Mouse (Mus musculus): ENCODE measurements around the gene Rflnb. TPM values are rescaled to one million over a fixed set of nuclear protein-coding genes. Genes with fewer than 3 reads are reported as not detected.
A peak's percentile ranks its signal among the peaks of the same experiment; 100 is the strongest.

The Rflnb gene
- polyA plus RNA-seq, 1 experiment from 2014 or later = 42.8 TPM

DNA sequence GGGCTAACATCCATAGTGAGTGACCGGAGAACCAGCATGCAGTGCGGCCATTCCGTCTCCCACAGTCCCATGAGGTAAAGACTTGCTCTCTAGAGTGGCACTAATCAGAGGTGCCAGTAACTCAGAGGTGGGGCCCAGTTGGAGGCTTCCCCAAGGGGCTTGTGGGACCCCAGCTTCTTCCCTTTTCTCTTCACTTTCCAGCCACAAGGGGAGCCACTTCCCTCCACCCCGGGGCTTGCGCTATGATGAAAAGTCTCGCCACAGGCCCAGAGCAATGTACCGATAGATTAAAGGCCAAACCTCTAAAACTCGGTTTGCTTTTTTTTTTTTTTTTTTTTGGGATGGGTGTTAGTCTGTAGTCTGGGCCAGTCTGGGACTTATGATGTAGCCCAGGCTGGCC is 35.7 kb downstream of the Rflnb start:
- Histone ChIP-seq H3K27me3 (ENCODE audit: control insufficient read depth, insufficient read depth, low read length) (no peaks in the 10 kb centered on the region), H3K4me3 (ENCODE audit: low read depth, low read length) (no peak overlapping the region), H3K36me3 (ENCODE audit: control insufficient read depth, insufficient read depth, low read length) (no peaks in the 10 kb centered on the region), H3K9me3 (ENCODE audit: control insufficient read depth, low read depth, low read length) (no peaks in the 10 kb centered on the region), H3K27ac (ENCODE audit: low read length) (no peak overlapping the region), H3K9ac (replicated peaks; ENCODE audit: low read depth, low read length) (no peak overlapping the region), H3K4me2 (replicated peaks; ENCODE audit: low read depth, low read length) (no peak overlapping the region), H3K4me1 (ENCODE audit: control insufficient read depth, insufficient read depth, low read length) (no peaks in the 10 kb centered on the region)
- 91% methylated on average over 8 of the region's 8 CpGs for WGBS
- ATAC-seq (ENCODE audit: insufficient number of reproducible peaks, insufficient read depth, low FRiP score, low read depth) = no peak

DNA sequence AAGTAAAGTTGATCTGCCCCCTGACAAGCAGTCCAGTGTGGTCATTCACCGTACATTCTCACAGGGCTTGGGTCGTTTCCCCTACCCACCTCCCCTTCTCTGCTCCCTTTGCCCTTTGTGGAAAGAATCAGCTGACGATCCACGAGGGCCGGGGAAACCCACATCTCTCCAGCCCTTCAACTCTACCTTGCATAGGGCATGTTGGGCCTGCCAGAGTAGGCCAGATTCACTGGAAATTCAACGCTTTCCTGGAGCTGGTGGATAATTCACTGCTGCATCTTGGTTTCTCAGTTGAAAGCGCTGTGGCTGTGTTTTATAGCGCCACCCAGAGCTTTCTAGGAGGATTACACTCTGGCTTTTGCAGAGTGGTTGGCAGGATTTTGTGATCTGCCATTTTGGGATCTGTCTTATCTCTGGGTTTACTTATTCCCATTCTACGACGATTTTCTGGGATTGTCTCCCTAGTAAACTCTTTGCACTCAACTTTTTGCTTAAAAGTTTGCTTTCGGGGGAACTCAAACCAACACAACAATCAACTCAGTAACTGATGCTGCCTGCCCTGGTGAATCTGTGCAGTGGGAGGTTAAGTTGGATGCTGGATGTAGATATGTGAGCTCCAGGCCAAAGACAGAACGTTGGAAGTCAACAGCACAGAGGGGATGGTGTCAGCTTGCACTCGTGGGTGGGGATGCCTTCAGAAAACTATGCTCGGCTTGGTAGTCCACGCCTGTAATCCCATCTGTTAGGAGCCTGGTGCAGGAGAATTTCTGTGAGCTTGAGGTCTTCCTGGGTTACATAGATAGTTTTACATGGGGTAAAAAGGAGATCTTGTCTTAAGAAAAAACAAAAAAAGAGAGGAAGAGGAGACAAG is 36.4 kb downstream of the Rflnb start:
- Histone ChIP-seq H3K4me1 (ENCODE audit: control insufficient read depth, insufficient read depth, low read length) (no peaks in the 10 kb centered on the region), H3K9ac (replicated peaks; ENCODE audit: low read depth, low read length) (no peak overlapping the region), H3K36me3 (ENCODE audit: control insufficient read depth, insufficient read depth, low read length) (no peaks in the 10 kb centered on the region), H3K27me3 (ENCODE audit: control insufficient read depth, insufficient read depth, low read length) (no peaks in the 10 kb centered on the region), H3K4me3 (ENCODE audit: low read depth, low read length) (no peak overlapping the region), H3K27ac (ENCODE audit: low read length) (no peak overlapping the region), H3K9me3 (ENCODE audit: control insufficient read depth, low read depth, low read length) (no peaks in the 10 kb centered on the region), H3K4me2 (replicated peaks; ENCODE audit: low read depth, low read length) (no peak overlapping the region)
- ATAC-seq (ENCODE audit: insufficient number of reproducible peaks, insufficient read depth, low FRiP score, low read depth) = no peak
- WGBS = 69% methylated on average over 15 of the region's 15 CpGs

DNA sequence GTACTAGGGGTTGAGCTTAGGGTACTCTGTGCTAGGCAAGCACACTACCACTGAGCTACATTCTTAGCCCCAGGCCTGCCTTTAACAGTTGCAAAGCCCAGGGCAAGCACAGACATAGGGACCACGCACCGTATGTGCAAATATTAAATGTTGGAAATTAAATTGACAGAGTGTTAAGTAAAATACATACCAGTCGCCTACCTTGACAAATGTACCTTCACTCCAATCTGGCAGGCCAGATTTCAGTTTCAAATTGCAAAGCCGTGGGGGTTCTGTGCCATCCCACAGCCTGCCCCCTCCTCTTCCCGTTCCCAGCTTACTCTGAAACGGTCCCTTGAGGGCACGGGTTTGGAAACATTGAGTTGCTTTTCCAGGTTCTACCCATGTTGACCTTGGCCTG is 41.6 kb downstream of the Rflnb start:
- ATAC-seq (ENCODE audit: insufficient number of reproducible peaks, insufficient read depth, low FRiP score, low read depth) = no peak
- Histone ChIP-seq H3K36me3 (ENCODE audit: control insufficient read depth, insufficient read depth, low read length) (no peaks in the 10 kb centered on the region), H3K4me3 (ENCODE audit: low read depth, low read length) (no peak overlapping the region), H3K9me3 (ENCODE audit: control insufficient read depth, low read depth, low read length) (no peaks in the 10 kb centered on the region), H3K4me2 (replicated peaks; ENCODE audit: low read depth, low read length) (no peak overlapping the region), H3K9ac (replicated peaks; ENCODE audit: low read depth, low read length) (no peak overlapping the region), H3K27ac (ENCODE audit: low read length) (no peak overlapping the region), H3K4me1 (ENCODE audit: control insufficient read depth, insufficient read depth, low read length) (no peaks in the 10 kb centered on the region), H3K27me3 (ENCODE audit: control insufficient read depth, insufficient read depth, low read length) (no peaks in the 10 kb centered on the region)
- 66% methylated on average over 7 of the region's 7 CpGs for WGBS

DNA sequence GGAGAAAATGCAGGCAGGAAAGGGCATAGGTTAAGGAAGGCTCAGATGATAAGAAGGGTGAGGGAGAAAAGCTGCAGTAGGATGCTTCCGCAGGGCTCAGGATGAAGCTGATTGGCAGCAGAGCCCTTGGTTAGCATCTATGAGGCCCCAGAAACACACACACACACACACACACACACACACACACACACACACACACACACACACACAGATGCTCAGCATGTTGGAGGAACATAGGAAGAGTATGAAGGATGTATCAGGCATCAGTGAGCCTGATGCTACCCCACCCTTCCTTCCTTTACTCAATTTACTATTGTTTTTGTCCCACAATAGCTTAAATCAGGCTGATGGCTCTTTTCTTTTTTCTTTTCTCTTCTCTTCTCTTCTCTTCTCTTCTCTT is 43.0 kb downstream of the Rflnb start:
- H3K36me3 ChIP-seq (ENCODE audit: control insufficient read depth, insufficient read depth, low read length) = no peaks in the 10 kb centered on the region
- H3K27me3 ChIP-seq (ENCODE audit: control insufficient read depth, insufficient read depth, low read length) = no peaks in the 10 kb centered on the region
- H3K9me3 ChIP-seq (ENCODE audit: control insufficient read depth, low read depth, low read length) = no peaks in the 10 kb centered on the region
- H3K4me1 ChIP-seq (ENCODE audit: control insufficient read depth, insufficient read depth, low read length) = no peaks in the 10 kb centered on the region
- no peak overlapping the region for H3K9ac ChIP-seq (replicated peaks; ENCODE audit: low read depth, low read length)
- 67% methylated on average over 1 of the region's 1 CpGs for WGBS
- H3K4me2 ChIP-seq (replicated peaks; ENCODE audit: low read depth, low read length) = no peak overlapping the region
- no peak for ATAC-seq (ENCODE audit: insufficient number of reproducible peaks, insufficient read depth, low FRiP score, low read depth)
- H3K27ac ChIP-seq (ENCODE audit: low read length) = no peak overlapping the region
- no peak overlapping the region for H3K4me3 ChIP-seq (ENCODE audit: low read depth, low read length)

DNA sequence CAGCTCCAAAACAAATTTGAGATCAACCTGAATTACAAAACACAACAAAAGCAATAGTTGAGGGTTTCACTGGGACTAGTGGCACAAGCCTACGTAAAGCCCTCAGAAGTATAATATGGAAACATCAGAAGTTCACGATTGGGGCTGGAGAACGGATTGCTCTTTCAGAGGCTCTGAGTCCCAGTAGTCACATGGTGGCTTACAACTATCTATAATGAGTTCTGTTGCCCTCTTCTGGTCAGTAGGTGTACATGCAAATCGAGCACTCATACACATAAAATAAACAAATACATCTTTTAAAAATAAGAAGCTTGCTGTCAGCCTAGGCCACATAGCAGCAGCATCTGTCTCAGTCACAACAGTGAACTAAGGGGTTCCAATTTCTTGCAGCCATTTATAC is 44.4 kb downstream of the Rflnb start:
- Histone ChIP-seq H3K9ac (replicated peaks; ENCODE audit: low read depth, low read length) (no peak overlapping the region), H3K36me3 (ENCODE audit: control insufficient read depth, insufficient read depth, low read length) (no peaks in the 10 kb centered on the region), H3K9me3 (ENCODE audit: control insufficient read depth, low read depth, low read length) (no peaks in the 10 kb centered on the region), H3K27me3 (ENCODE audit: control insufficient read depth, insufficient read depth, low read length) (no peaks in the 10 kb centered on the region), H3K4me1 (ENCODE audit: control insufficient read depth, insufficient read depth, low read length) (no peaks in the 10 kb centered on the region), H3K4me2 (replicated peaks; ENCODE audit: low read depth, low read length) (no peak overlapping the region), H3K4me3 (ENCODE audit: low read depth, low read length) (no peak overlapping the region), H3K27ac (ENCODE audit: low read length) (no peak overlapping the region)
- 69% methylated on average over 4 of the region's 4 CpGs for WGBS
- ATAC-seq (ENCODE audit: insufficient number of reproducible peaks, insufficient read depth, low FRiP score, low read depth) = no peak

DNA sequence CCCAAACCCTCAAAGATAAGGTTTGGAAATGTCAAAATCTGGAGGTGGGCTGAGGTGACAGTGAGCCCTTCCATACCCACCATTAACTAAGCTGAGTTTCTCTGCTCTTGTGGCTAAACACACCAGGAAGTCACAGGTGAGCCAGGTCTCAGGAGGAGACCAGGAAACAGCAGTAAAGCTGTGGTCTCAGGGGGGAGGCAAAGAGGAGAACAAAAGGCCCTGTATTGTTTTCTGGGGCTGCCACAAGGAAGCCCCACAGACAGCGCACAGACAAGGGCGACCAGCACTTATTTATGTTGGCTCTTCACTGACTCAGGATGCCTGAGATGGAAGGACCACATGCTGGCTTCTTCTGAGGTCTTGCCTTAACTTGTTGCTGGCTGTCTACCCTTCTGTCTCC is 47.2 kb downstream of the Rflnb start:
- Histone ChIP-seq H3K36me3 (ENCODE audit: control insufficient read depth, insufficient read depth, low read length) (no peaks in the 10 kb centered on the region), H3K9ac (replicated peaks; ENCODE audit: low read depth, low read length) (no peak overlapping the region), H3K4me3 (ENCODE audit: low read depth, low read length) (no peak overlapping the region), H3K27ac (ENCODE audit: low read length) (no peak overlapping the region), H3K9me3 (ENCODE audit: control insufficient read depth, low read depth, low read length) (no peaks in the 10 kb centered on the region), H3K4me1 (ENCODE audit: control insufficient read depth, insufficient read depth, low read length) (no peaks in the 10 kb centered on the region), H3K27me3 (ENCODE audit: control insufficient read depth, insufficient read depth, low read length) (no peaks in the 10 kb centered on the region), H3K4me2 (replicated peaks; ENCODE audit: low read depth, low read length) (no peak overlapping the region)
- WGBS = 37% methylated on average over 2 of the region's 2 CpGs
- no peak for ATAC-seq (ENCODE audit: insufficient number of reproducible peaks, insufficient read depth, low FRiP score, low read depth)

DNA sequence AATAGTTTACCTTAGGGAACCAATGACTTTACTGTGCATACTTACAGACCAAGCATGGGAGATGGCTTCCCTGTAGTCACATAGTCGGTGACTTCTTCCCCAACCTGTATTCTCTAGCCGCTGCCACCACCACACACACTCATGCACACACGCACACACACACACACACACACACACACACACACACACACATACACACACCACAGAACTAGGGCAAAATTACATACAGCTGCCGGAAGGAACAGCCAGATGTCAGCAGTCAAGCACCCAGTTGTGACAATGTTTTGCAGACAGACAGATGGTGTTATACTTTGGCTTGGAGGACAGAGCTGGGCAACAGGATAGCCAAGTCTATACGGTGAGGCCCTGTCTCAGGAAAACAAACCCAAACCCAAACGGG is 49.5 kb downstream of the Rflnb start:
- no peak overlapping the region for H3K4me3 ChIP-seq (ENCODE audit: low read depth, low read length)
- no peak overlapping the region for H3K27ac ChIP-seq (ENCODE audit: low read length)
- no peak overlapping the region for H3K4me2 ChIP-seq (replicated peaks; ENCODE audit: low read depth, low read length)
- H3K9me3 ChIP-seq (ENCODE audit: control insufficient read depth, low read depth, low read length) = 0 out of 2 replicates have a peak, but pooled peaks cover 3% of the 10 kb centered on the region
- no peaks in the 10 kb centered on the region for H3K4me1 ChIP-seq (ENCODE audit: control insufficient read depth, insufficient read depth, low read length)
- WGBS = 73% methylated on average over 6 of the region's 6 CpGs
- no peak for ATAC-seq (ENCODE audit: insufficient number of reproducible peaks, insufficient read depth, low FRiP score, low read depth)
- H3K36me3 ChIP-seq (ENCODE audit: control insufficient read depth, insufficient read depth, low read length) = no peaks in the 10 kb centered on the region
- no peaks in the 10 kb centered on the region for H3K27me3 ChIP-seq (ENCODE audit: control insufficient read depth, insufficient read depth, low read length)
- no peak overlapping the region for H3K9ac ChIP-seq (replicated peaks; ENCODE audit: low read depth, low read length)

DNA sequence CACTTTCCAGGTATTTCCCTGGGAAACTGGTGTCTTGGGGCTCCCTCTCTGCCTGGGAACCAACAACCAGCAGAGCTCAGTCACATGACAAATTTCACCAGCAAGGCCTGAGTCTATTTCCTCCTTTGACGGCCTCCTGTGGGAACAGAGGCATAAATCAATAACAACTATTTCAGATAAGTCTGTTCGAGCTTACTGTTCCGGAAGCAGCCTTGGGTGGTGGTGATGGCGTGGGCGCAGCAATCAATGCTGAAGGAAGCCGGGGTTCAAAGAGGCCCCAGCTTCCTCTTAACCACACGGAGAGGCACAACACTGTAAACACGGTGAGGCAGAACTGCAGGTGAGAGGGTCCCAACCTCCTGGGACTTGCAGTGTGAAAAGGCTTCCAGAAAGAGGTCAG is 50.8 kb downstream of the Rflnb start:
- no peaks in the 10 kb centered on the region for H3K4me1 ChIP-seq (ENCODE audit: control insufficient read depth, insufficient read depth, low read length)
- H3K4me3 ChIP-seq (ENCODE audit: low read depth, low read length) = no peak overlapping the region
- WGBS = 40% methylated on average over 8 of the region's 8 CpGs
- H3K9ac ChIP-seq (replicated peaks; ENCODE audit: low read depth, low read length) = no peak overlapping the region
- no peaks in the 10 kb centered on the region for H3K36me3 ChIP-seq (ENCODE audit: control insufficient read depth, insufficient read depth, low read length)
- no peaks in the 10 kb centered on the region for H3K27me3 ChIP-seq (ENCODE audit: control insufficient read depth, insufficient read depth, low read length)
- 0 out of 2 replicates have a peak, but pooled peaks have one; percentile 28 for ATAC-seq (ENCODE audit: insufficient number of reproducible peaks, insufficient read depth, low FRiP score, low read depth)
- 0 out of 2 replicates have a peak, but pooled peaks cover 3% of the 10 kb centered on the region for H3K9me3 ChIP-seq (ENCODE audit: control insufficient read depth, low read depth, low read length)
- no peak overlapping the region for H3K27ac ChIP-seq (ENCODE audit: low read length)
- no peak overlapping the region for H3K4me2 ChIP-seq (replicated peaks; ENCODE audit: low read depth, low read length)

DNA sequence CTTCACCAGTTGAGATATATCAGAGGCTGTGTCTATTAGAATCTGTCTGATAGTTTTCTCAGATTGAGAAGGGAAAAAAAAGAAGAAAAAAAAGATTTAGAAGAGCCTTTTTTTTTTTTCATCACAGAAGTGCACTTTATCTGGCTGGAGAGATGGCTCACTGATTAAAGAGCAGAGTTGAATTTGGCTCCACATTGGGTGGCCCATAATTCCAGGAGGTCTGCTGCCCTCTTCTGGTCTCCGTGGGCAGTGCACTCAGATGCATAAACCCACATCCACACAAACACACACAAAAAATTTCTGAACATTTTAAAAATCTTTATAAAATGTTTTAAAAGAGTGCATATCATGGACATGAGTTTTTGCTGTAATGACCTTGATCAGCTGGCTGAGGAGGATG is 53.6 kb downstream of the Rflnb start:
- H3K36me3 ChIP-seq (ENCODE audit: control insufficient read depth, insufficient read depth, low read length) = no peaks in the 10 kb centered on the region
- no peak overlapping the region for H3K4me2 ChIP-seq (replicated peaks; ENCODE audit: low read depth, low read length)
- H3K4me1 ChIP-seq (ENCODE audit: control insufficient read depth, insufficient read depth, low read length) = no peaks in the 10 kb centered on the region
- no peak for ATAC-seq (ENCODE audit: insufficient number of reproducible peaks, insufficient read depth, low FRiP score, low read depth)
- WGBS = 92% methylated on average over 1 of the region's 1 CpGs
- no peaks in the 10 kb centered on the region for H3K27me3 ChIP-seq (ENCODE audit: control insufficient read depth, insufficient read depth, low read length)
- H3K27ac ChIP-seq (ENCODE audit: low read length) = no peak overlapping the region
- H3K4me3 ChIP-seq (ENCODE audit: low read depth, low read length) = no peak overlapping the region
- H3K9me3 ChIP-seq (ENCODE audit: control insufficient read depth, low read depth, low read length) = 0 out of 2 replicates have a peak, but pooled peaks cover 3% of the 10 kb centered on the region
- no peak overlapping the region for H3K9ac ChIP-seq (replicated peaks; ENCODE audit: low read depth, low read length)

Data from stomach, embryonic 14.5 days (tissue).